Mouse (Mus musculus) intestine, embryonic 15.5 days (tissue): ENCODE data around the gene Klk6. TPM values are rescaled to one million over a fixed set of nuclear protein-coding genes. Genes with fewer than 3 reads are reported as not detected.

Experiments
- ATAC-seq: fragments of 200-750 bp; cut with Nextera tagmentation; 2 replicates; pipeline ENCODE4 v1.8.0; 2017; ENCODE audit warnings: moderate TSS enrichment, moderate library complexity
- H3K27ac ChIP-seq: fragments of 300-500 bp; sonication (generic); 2 replicates; pipeline ENCODE4 v1.5.1; 2015; ENCODE audit warnings: mild to moderate bottlenecking, inconsistent platforms
- H3K27me3 ChIP-seq: fragments of 300-500 bp; sonication (generic); replicated peaks from 2 replicates; pipeline ENCODE4 v1.6.1; 2015; ENCODE audit warnings: inconsistent platforms
- H3K36me3 ChIP-seq: fragments of 300-500 bp; sonication (generic); 2 replicates; pipeline ENCODE4 v1.6.1; 2015; ENCODE audit warnings: inconsistent platforms
- H3K4me1 ChIP-seq: fragments of 300-500 bp; sonication (generic); replicated peaks from 2 replicates; pipeline ENCODE4 v1.6.1; 2015; ENCODE audit warnings: inconsistent platforms
- H3K4me2 ChIP-seq: fragments of 300-500 bp; sonication (generic); replicated peaks from 2 replicates; pipeline ENCODE4 v1.6.1; 2015; ENCODE audit warnings: mild to moderate bottlenecking, inconsistent platforms
- H3K4me3 ChIP-seq: fragments of 300-500 bp; sonication (generic); replicated peaks from 2 replicates; pipeline ENCODE4 v1.5.1; 2015; ENCODE audit warnings: inconsistent platforms
- H3K9ac ChIP-seq: fragments of 300-500 bp; sonication (generic); 2 replicates; pipeline ENCODE4 v1.6.1; 2015; ENCODE audit warnings: inconsistent platforms
- H3K9me3 ChIP-seq: fragments of 300-500 bp; sonication (generic); 2 replicates; pipeline ENCODE4 v1.6.1; 2016; ENCODE audit warnings: inconsistent platforms
- WGBS: fragments of 180-500 bp; shearing (Covaris S2); methylation state at CpG from one replicate; pipeline ENCODE4 v1.1.7; 2015; 5-methylcytosine and 5-hydroxymethylcytosine counted together
- polyA plus RNA-seq: library from polyadenylated mRNA; unstranded; fragments of >200 nt; fragmentation: Nextera tagmentation; extraction: Ambion mirVana; gene quantifications from 2 replicates; pipeline ENCODE4 v1.2.1, GENCODE M21; 2015

Gene Klk6
- polyA plus RNA-seq = not detected in 2 replicates

DNA sequence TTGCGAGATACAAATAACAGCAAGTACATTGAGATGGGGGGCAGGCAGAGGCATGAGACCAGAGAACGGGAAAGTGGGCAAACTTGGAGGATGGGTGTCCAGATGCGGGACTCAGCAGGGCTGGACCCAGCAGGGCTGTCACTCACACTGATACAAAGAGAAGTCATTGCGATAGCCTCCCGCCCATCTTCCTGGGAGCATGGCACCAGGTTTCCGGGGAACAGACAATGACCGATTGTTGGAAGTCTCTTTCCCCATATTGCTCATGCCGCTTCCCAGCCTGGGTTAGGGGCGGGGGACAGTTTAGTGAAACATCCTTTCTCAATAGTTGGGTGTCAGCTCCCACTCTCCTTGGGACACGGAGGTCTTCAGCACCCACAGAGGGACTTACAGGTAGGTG lies at the start of gene Klk6:
Klk6 (plus strand) TSS at position 301 of the 400 bp plus-strand sequence.
- no peaks in the 10 kb centered on the region for H3K4me1 ChIP-seq
- H3K9ac ChIP-seq = no peak within 1 kb of the TSS
- H3K27ac ChIP-seq = no peak within 1 kb of the TSS
- no peaks in the 10 kb centered on the region for H3K27me3 ChIP-seq
- no peak within 1 kb of the TSS for H3K4me3 ChIP-seq
- no peak for ATAC-seq
- H3K4me2 ChIP-seq = no peak within 1 kb of the TSS
- no peaks in the 10 kb centered on the region for H3K36me3 ChIP-seq
- H3K9me3 ChIP-seq = no peaks in the 10 kb centered on the region
- WGBS = 81% methylated on average over 10 of the region's 10 CpGs

- 62% methylated on average over 5 of the region's 6 CpGs for whole genome bisulfite sequencing
- Histone ChIP-seq H3K9ac (no peak overlapping the region), H3K4me1 (no peaks in the 10 kb centered on the region), H3K4me3 (no peak overlapping the region), H3K27me3 (no peaks in the 10 kb centered on the region), H3K4me2 (no peak overlapping the region), H3K9me3 (no peaks in the 10 kb centered on the region), H3K27ac (no peak overlapping the region), H3K36me3 (no peaks in the 10 kb centered on the region)
- peak; percentile 24 for ATAC-seq
Measured at GRCm38 (mm10) chr7:43774802-43775201, 49.5 kb upstream of the Klk6 start.

DNA sequence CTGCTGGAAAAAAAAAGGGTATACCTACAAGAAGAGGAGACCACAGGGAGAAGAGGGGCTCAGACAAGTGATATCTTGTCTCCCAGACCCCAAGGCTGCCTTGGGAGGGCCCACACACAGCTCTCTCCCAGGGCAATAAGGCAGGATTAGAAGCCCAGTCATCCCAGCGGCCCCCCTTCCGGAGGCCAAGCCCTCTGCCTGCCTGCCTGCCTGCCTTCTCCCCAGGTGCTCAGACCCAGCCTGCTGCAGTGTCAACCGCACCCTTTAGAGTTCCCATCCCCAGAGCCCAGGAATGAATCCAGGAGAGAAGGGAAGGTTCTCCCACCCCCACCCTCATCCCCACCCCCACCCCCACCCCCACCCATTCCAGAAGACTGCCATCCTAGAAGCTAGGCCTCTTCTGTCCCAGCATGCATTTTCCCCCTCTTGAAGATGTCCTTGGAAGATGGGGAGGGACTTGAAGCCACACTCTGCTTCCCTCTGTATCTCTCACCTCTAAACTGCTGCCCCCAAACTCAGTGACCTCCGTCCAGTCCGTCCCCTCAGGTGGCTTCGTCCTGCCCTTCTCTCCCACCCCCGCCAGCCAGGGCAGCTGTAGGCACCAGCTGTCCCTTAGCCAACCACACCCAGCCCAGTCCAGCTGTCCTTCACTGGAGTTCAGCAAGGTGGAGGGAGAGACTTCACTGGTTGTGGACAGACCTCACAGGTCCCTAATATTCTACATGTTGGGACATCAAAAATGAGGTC lies 48.8 kb upstream of the Klk6 start:
- Histone ChIP-seq H3K36me3 (no peaks in the 10 kb centered on the region), H3K4me2 (no peak overlapping the region), H3K9ac (no peak overlapping the region), H3K27ac (no peak overlapping the region), H3K9me3 (no peaks in the 10 kb centered on the region), H3K27me3 (no peaks in the 10 kb centered on the region), H3K4me3 (no peak overlapping the region), H3K4me1 (no peaks in the 10 kb centered on the region)
- 49% methylated on average over 7 of the region's 7 CpGs for WGBS
- ATAC-seq = peak; percentile 58; the same call in 1 of the 2 replicates

- WGBS = 79% methylated on average over 5 of the region's 5 CpGs
- ATAC-seq = no peak
Measured at GRCm38 (mm10) chr7:43776506-43776905, 47.8 kb upstream of the Klk6 start.

GRCm38 (mm10) chr7:43777423-43777822 lies 46.9 kb upstream of the Klk6 start:
- no peaks in the 10 kb centered on the region for H3K9me3 ChIP-seq
- H3K4me1 ChIP-seq = peaks cover 2% of the 10 kb centered on the region; the same call in 1 of the 2 replicates
- H3K9ac ChIP-seq = no peak overlapping the region
- no peaks in the 10 kb centered on the region for H3K36me3 ChIP-seq
- no peak overlapping the region for H3K4me3 ChIP-seq
- H3K4me2 ChIP-seq = no peak overlapping the region
- H3K27ac ChIP-seq = no peak overlapping the region
- WGBS = 86% methylated on average over 12 of the region's 12 CpGs
- ATAC-seq = no peak
- no peaks in the 10 kb centered on the region for H3K27me3 ChIP-seq

More at GRCm38 (mm10) chr7:43776506-43776905, 47.8 kb upstream of the Klk6 start:
- Histone ChIP-seq H3K36me3 (no peaks in the 10 kb centered on the region), H3K4me2 (no peak overlapping the region), H3K27me3 (no peaks in the 10 kb centered on the region), H3K4me1 (no peaks in the 10 kb centered on the region), H3K9me3 (no peaks in the 10 kb centered on the region), H3K9ac (no peak overlapping the region), H3K27ac (no peak overlapping the region), H3K4me3 (no peak overlapping the region)

DNA sequence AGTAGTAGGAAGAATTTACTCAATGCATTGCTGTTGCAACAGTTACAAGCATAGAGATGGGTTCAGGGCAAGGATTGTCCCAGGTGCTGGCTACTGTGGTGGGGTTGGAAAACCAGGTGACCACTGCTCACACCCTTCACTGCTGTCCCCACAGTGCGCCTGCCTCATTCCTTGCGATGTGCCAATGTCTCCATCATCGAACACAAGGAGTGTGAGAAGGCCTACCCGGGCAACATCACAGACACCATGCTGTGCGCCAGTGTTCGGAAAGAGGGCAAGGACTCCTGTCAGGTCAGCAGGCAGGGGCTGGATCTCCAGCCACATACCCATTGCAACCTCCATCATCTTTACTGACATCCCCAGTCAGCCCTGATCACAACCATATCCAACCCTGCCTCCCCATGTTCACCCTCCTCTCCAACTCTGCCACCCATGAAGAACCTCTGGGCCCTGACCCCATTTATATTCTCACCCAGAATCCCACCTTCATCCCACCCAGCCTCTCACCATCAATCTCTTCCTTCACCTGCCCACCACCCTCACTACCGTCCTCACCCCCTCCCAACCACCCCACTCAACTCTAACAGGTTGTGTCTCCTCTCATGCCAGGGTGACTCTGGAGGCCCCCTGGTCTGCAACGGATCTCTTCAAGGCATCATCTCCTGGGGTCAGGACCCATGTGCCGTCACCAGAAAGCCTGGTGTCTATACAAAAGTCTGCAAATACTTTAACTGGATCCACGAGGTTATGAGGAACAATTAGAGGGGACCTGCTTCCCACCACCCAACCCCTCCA lies 45.9 kb upstream of the Klk6 start:
- no peak overlapping the region for H3K4me3 ChIP-seq
- H3K27ac ChIP-seq = no peak overlapping the region
- no peaks in the 10 kb centered on the region for H3K9me3 ChIP-seq
- H3K4me1 ChIP-seq = peaks cover 2% of the 10 kb centered on the region; the same call in 1 of the 2 replicates
- ATAC-seq = no peak
- WGBS = 83% methylated on average over 10 of the region's 10 CpGs
- no peak overlapping the region for H3K9ac ChIP-seq
- H3K36me3 ChIP-seq = no peaks in the 10 kb centered on the region
- H3K27me3 ChIP-seq = 0 out of 2 replicates have a peak, but pooled peaks cover 4% of the 10 kb centered on the region
- no peak overlapping the region for H3K4me2 ChIP-seq

GRCm38 (mm10) chr7:43780241-43780640 lies 44.1 kb upstream of the Klk6 start:
- peaks cover 2% of the 10 kb centered on the region; the same call in 1 of the 2 replicates for H3K4me1 ChIP-seq
- no peak for ATAC-seq
- H3K27me3 ChIP-seq = 0 out of 2 replicates have a peak, but pooled peaks cover 7% of the 10 kb centered on the region
- H3K9ac ChIP-seq = no peak overlapping the region
- H3K36me3 ChIP-seq = no peaks in the 10 kb centered on the region
- H3K9me3 ChIP-seq = no peaks in the 10 kb centered on the region
- H3K4me3 ChIP-seq = no peak overlapping the region
- no peak overlapping the region for H3K27ac ChIP-seq
- H3K4me2 ChIP-seq = no peak overlapping the region
- WGBS = 50% methylated on average over 6 of the region's 6 CpGs

- 0 out of 2 replicates have a peak, but pooled peaks cover 7% of the 10 kb centered on the region for H3K27me3 ChIP-seq
- H3K9ac ChIP-seq = no peak within 1 kb of the TSS
- 0 out of 2 replicates have a peak within 1 kb of the TSS, but pooled peaks have one; percentile 4 for H3K4me2 ChIP-seq
- H3K4me1 ChIP-seq = peaks cover 2% of the 10 kb centered on the region; the same call in 1 of the 2 replicates
- no peak within 1 kb of the TSS for H3K27ac ChIP-seq
- no peak for ATAC-seq
- H3K4me3 ChIP-seq = no peak within 1 kb of the TSS
- H3K36me3 ChIP-seq = no peaks in the 10 kb centered on the region
- no peaks in the 10 kb centered on the region for H3K9me3 ChIP-seq
- WGBS = 32% methylated on average over 5 of the region's 5 CpGs
Measured at GRCm38 (mm10) chr7:43780746-43781145, 43.6 kb upstream of the Klk6 start, which contains the start of gene Klk10. Gene Klk10 (plus strand): TSS chr7:43781035.

- no peak overlapping the region for H3K27ac ChIP-seq
- H3K4me3 ChIP-seq = no peak overlapping the region
- H3K27me3 ChIP-seq = 0 out of 2 replicates have a peak, but pooled peaks cover 7% of the 10 kb centered on the region
- H3K4me1 ChIP-seq = peaks cover 2% of the 10 kb centered on the region; the same call in 1 of the 2 replicates
- 85% methylated on average over 11 of the region's 11 CpGs for WGBS
- no peaks in the 10 kb centered on the region for H3K36me3 ChIP-seq
- H3K9ac ChIP-seq = no peak overlapping the region
- H3K9me3 ChIP-seq = no peaks in the 10 kb centered on the region
- no peak for ATAC-seq
- H3K4me2 ChIP-seq = no peak overlapping the region
Measured at GRCm38 (mm10) chr7:43781541-43781940, 42.8 kb upstream of the Klk6 start.

DNA sequence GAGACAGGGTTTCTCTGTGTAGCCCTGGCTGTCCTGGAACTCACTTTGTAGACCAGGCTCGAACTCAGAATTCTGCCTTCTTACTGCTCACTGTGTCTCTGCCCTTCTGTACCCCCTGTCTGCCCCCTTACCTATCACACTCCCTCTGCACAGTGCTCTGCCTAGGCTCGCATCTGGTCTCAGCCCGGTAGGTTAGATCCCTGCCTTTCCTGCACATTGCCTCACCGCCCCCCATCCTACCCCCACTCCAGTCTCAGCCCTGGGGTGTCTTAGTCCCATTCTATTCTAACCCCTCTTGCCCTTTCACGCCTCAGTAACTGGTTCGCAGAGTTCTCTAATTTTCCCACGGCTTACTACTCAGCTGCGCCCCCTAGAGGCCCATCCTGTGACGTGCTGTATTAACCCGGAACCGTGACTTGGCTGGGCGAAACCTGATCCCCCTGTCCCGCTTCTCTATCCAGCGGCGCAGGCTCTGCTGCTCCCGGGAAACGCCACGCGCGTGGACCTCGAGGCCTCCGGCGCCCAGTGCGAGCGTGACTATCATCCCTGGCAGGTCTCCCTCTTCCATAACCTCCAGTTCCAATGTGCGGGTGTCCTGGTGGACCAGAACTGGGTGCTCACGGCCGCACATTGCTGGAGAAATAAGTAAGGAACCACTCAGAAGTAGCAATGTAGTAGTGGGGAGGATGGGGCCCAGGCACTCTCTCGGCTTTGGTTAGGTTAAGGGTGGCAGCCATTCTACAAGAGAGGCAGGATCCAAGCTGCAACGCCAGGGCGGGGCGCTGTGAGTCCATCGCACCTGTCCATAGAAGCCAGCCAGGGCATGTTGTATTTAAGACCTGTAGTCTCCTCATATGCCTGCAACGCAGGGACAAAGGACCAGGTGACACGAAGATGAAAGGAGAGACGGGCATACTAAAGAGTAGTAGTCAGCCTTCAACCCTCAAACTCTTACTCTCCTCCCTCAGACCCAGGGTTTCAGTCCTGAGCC lies 41.7 kb upstream of the Klk6 start:
- H3K36me3 ChIP-seq = no peaks in the 10 kb centered on the region
- H3K4me3 ChIP-seq = peak overlapping the region; percentile 26
- 9% methylated on average over 36 of the region's 36 CpGs for WGBS
- H3K9me3 ChIP-seq = no peaks in the 10 kb centered on the region
- H3K27ac ChIP-seq = no peak overlapping the region
- ATAC-seq = peak; percentile 89
- H3K9ac ChIP-seq = peak overlapping the region; percentile 21; the same call in 1 of the 2 replicates
- peaks cover 2% of the 10 kb centered on the region; the same call in 1 of the 2 replicates for H3K4me1 ChIP-seq
- H3K4me2 ChIP-seq = peak overlapping the region; percentile 80
- H3K27me3 ChIP-seq = 0 out of 2 replicates have a peak, but pooled peaks cover 7% of the 10 kb centered on the region

- Histone ChIP-seq H3K9ac (no peak overlapping the region), H3K4me1 (peaks cover 2% of the 10 kb centered on the region; the same call in 1 of the 2 replicates), H3K4me2 (no peak overlapping the region), H3K4me3 (no peak overlapping the region), H3K27me3 (0 out of 2 replicates have a peak, but pooled peaks cover 7% of the 10 kb centered on the region), H3K36me3 (no peaks in the 10 kb centered on the region), H3K27ac (no peak overlapping the region), H3K9me3 (no peaks in the 10 kb centered on the region)
- 83% methylated on average over 1 of the region's 1 CpGs for WGBS
- ATAC-seq = no peak
Measured at GRCm38 (mm10) chr7:43785286-43785685, 39.0 kb upstream of the Klk6 start.
